Mouse (Mus musculus) intestine, postnatal 0 days (tissue): ENCODE results near the gene Atp9a. TPM values are rescaled to one million over a fixed set of nuclear protein-coding genes. Genes with fewer than 3 reads are reported as not detected.
A peak's percentile ranks its signal among the peaks of the same experiment; 100 is the strongest.
"Not testable (repeated sequence)": the region's sequence is repeated elsewhere in the genome, so short reads cannot be mapped to it uniquely, and the experiment has no call there.

Experiments
- ATAC-seq: fragments of 200-750 bp; cut with Nextera tagmentation; 2 replicates; pipeline ENCODE4 v1.8.0; 2017; ENCODE audit warnings: mild to moderate bottlenecking, moderate TSS enrichment, moderate library complexity
- H3K27ac ChIP-seq: fragments of 300-500 bp; sonication (generic); 2 replicates; pipeline ENCODE4 v1.5.1; 2014; ENCODE audit warnings: mild to moderate bottlenecking, low read depth, low read length, moderate library complexity
- H3K27me3 ChIP-seq: fragments of 300-500 bp; sonication (generic); replicated peaks from 2 replicates; pipeline ENCODE4 v1.6.1; 2014; ENCODE audit warnings: low read length, mixed read lengths; ENCODE audit not compliant: control insufficient read depth, insufficient read depth
- H3K36me3 ChIP-seq: fragments of 300-500 bp; sonication (generic); 2 replicates; pipeline ENCODE4 v1.6.1; 2014; ENCODE audit warnings: mild to moderate bottlenecking, moderate library complexity; ENCODE audit not compliant: control insufficient read depth, insufficient read depth
- H3K4me1 ChIP-seq: fragments of 300-500 bp; sonication (generic); replicated peaks from 2 replicates; pipeline ENCODE4 v1.6.1; 2014; ENCODE audit warnings: antibody characterized with exemption, low read length, mixed read lengths; ENCODE audit not compliant: control insufficient read depth, insufficient read depth
- H3K4me2 ChIP-seq: fragments of 300-500 bp; sonication (generic); replicated peaks from 2 replicates; pipeline ENCODE4 v1.6.1; 2014; ENCODE audit warnings: low read depth, mild to moderate bottlenecking, moderate library complexity
- H3K4me3 ChIP-seq: fragments of 300-500 bp; sonication (generic); 2 replicates; pipeline ENCODE4 v1.5.1; 2014; ENCODE audit warnings: low read depth, low read length
- H3K9ac ChIP-seq: fragments of 300-500 bp; sonication (generic); 2 replicates; pipeline ENCODE4 v1.6.1; 2014; ENCODE audit warnings: mild to moderate bottlenecking, low read depth, low read length
- H3K9me3 ChIP-seq: fragments of 300-500 bp; sonication (generic); 2 replicates; pipeline ENCODE4 v1.6.1; 2016; ENCODE audit warnings: mixed run types; ENCODE audit not compliant: control insufficient read depth
- CTCF ChIP-seq: sonication (generic); IDR thresholded peaks from 2 replicates; pipeline ENCODE4 v1.5.1; 2016; ENCODE audit warnings: low read depth, mild to moderate bottlenecking, control low read depth, antibody characterized with exemption, moderate library complexity
- WGBS: fragments of 180-500 bp; shearing (Covaris S2); extraction: QIAGEN DNeasy Blood & Tissue Kit; methylation state at CpG from one replicate; pipeline ENCODE4 v1.1.7; 2014; 5-methylcytosine and 5-hydroxymethylcytosine counted together
- polyA plus RNA-seq: library from polyadenylated mRNA; unstranded; fragments of >200 nt; fragmentation: Nextera tagmentation; extraction: Ambion mirVana; gene quantifications from 2 replicates; pipeline ENCODE4 v1.2.1, GENCODE M21; 2015

Gene Atp9a
- polyA plus RNA-seq, 1 experiment from 2014 or later: 36.7 TPM

GRCm38 (mm10) chr2:168765065-168765681 lies 23.0 kb upstream of the Atp9a start:
- no peaks in the 10 kb centered on the region for H3K9me3 ChIP-seq
- H3K4me3 ChIP-seq: peak overlapping the region; percentile 47
- peak overlapping the region; percentile 75 for H3K4me2 ChIP-seq
- H3K27me3 ChIP-seq: peaks cover 59% of the 10 kb centered on the region
- H3K36me3 ChIP-seq: no peaks in the 10 kb centered on the region; the same call in 1 of the 2 replicates
- TF ChIP-seq CTCF: peak; percentile 80
- 2% methylated on average over 32 of the region's 32 CpGs for WGBS
- H3K4me1 ChIP-seq: peaks cover 7% of the 10 kb centered on the region
- peak; percentile 36; the same call in 1 of the 2 replicates for ATAC-seq
- H3K9ac ChIP-seq: 0 out of 2 replicates have a peak overlapping the region, but pooled peaks have one; percentile 34
- no peak overlapping the region for H3K27ac ChIP-seq

GRCm38 (mm10) chr2:168764460-168764867 lies 22.3 kb upstream of the Atp9a start:
- no peaks in the 10 kb centered on the region for H3K9me3 ChIP-seq
- H3K36me3 ChIP-seq: no peaks in the 10 kb centered on the region; the same call in 1 of the 2 replicates
- no peak overlapping the region for H3K4me2 ChIP-seq
- 47% methylated on average over 9 of the region's 9 CpGs for WGBS
- no peak overlapping the region for H3K27ac ChIP-seq
- no peak for TF ChIP-seq CTCF
- no peak overlapping the region for H3K9ac ChIP-seq
- H3K27me3 ChIP-seq: peaks cover 59% of the 10 kb centered on the region
- no peak overlapping the region for H3K4me3 ChIP-seq
- no peak for ATAC-seq
- peaks cover 7% of the 10 kb centered on the region for H3K4me1 ChIP-seq

DNA sequence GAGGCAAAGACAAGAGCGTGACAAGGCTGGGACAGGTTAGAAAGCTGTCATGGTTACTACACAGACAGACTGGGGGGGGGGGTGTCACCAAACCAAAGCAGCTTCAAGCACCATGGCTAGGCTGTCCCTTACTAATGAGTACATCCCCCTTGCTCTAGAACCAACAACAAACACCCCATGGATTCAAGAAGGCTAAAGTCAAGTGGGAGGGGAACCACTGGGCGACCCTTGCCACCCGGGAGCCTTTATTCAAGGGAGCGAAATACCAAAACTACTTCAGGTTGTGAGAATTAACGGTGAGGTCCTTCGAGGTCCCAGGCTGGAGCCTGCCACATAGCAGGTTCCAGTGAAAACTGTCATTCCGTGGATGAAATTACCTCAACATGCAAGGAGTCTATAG lies 21.6 kb upstream of the Atp9a start:
- Histone ChIP-seq H3K27me3 (peaks cover 55% of the 10 kb centered on the region), H3K27ac (no peak overlapping the region), H3K9me3 (no peaks in the 10 kb centered on the region), H3K4me2 (no peak overlapping the region), H3K4me1 (peaks cover 7% of the 10 kb centered on the region), H3K4me3 (no peak overlapping the region), H3K36me3 (no peaks in the 10 kb centered on the region), H3K9ac (no peak overlapping the region)
- TF ChIP-seq CTCF: no peak
- no peak for ATAC-seq
- 57% methylated on average over 7 of the region's 7 CpGs for WGBS

DNA sequence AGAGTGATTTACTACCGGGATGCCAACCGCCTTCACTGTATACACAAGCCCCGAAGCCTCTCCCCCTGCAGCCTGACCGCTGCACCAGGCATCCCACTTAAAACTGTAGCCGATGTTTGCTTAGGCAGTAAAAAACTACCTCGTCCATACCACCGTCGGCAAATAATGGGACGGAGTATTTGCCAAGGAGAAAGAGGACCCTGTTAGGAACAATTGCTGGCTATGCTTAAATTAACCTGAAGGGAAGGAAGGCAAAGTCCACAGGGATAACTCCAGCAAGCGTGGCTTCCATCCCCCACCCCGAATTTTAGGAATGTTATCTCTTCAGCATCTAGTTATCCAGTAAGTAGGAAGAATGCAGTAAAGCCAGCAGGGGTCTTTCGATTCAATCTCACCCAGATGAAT lies 20.2 kb upstream of the Atp9a start:
- no peak overlapping the region for H3K4me3 ChIP-seq
- H3K27me3 ChIP-seq: peaks cover 44% of the 10 kb centered on the region
- H3K27ac ChIP-seq: no peak overlapping the region
- ATAC-seq: no peak
- TF ChIP-seq CTCF: no peak
- H3K4me1 ChIP-seq: peaks cover 7% of the 10 kb centered on the region
- no peaks in the 10 kb centered on the region for H3K9me3 ChIP-seq
- H3K9ac ChIP-seq: no peak overlapping the region
- no peak overlapping the region for H3K4me2 ChIP-seq
- no peaks in the 10 kb centered on the region for H3K36me3 ChIP-seq
- WGBS: 7% methylated on average over 12 of the region's 12 CpGs

DNA sequence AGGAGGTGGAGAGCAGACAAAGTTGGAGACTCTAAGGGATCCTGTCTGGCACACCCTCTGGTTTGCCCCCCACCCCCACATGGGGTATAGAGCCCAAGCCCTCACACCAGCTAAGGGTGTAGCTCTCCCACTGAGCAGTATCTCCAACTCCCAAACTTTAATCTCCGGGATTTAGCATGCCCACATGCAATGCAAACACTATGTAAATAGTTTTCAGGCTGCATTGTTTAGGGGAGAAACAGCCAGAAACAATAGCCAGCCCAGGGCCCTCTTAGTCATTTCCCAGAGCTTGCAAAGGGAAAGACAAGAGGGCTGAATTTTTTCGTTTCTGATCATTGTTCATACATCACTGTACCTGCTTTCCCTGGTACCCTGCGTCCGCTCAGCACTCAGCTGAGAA lies 19.7 kb upstream of the Atp9a start:
- Histone ChIP-seq H3K4me3 (no peak overlapping the region), H3K9ac (no peak overlapping the region), H3K4me2 (no peak overlapping the region), H3K36me3 (no peaks in the 10 kb centered on the region), H3K27ac (no peak overlapping the region), H3K4me1 (peaks cover 7% of the 10 kb centered on the region), H3K27me3 (peaks cover 39% of the 10 kb centered on the region), H3K9me3 (no peaks in the 10 kb centered on the region)
- WGBS: 29% methylated on average over 4 of the region's 4 CpGs
- no peak for TF ChIP-seq CTCF
- ATAC-seq: no peak

GRCm38 (mm10) chr2:168761141-168761540 lies 18.9 kb upstream of the Atp9a start:
- H3K4me1 ChIP-seq: peaks cover 1% of the 10 kb centered on the region
- peaks cover 31% of the 10 kb centered on the region for H3K27me3 ChIP-seq
- no peak overlapping the region for H3K27ac ChIP-seq
- WGBS: 75% methylated on average over 9 of the region's 9 CpGs
- no peaks in the 10 kb centered on the region for H3K36me3 ChIP-seq
- no peaks in the 10 kb centered on the region for H3K9me3 ChIP-seq
- no peak for TF ChIP-seq CTCF
- H3K4me2 ChIP-seq: no peak overlapping the region
- no peak overlapping the region for H3K4me3 ChIP-seq
- H3K9ac ChIP-seq: no peak overlapping the region
- no peak for ATAC-seq

DNA sequence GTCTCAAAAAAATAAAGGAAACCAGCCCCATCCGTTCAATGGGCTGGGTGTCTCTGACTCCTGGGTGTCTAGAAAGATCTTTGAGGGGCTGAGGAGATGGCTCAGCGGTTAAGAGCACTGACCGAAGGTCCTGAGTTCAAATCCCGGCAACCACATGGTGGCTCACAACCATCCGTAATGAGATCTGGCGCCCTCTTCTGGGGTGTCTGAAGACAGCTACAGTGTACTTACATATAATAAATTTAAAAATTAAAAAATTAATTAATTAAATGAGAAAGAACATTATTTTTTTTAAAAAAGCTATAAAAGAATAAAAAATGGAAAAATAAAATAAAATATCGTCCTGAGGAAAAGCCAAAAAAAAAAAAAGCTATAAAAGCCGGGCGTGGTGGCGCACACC lies 2.2 kb upstream of the Atp9a start:
- not testable (repeated sequence) for H3K9ac ChIP-seq, H3K4me3 ChIP-seq, H3K27me3 ChIP-seq, H3K36me3 ChIP-seq, H3K4me1 ChIP-seq, H3K4me2 ChIP-seq, H3K9me3 ChIP-seq, ATAC-seq, H3K27ac ChIP-seq
- WGBS: 89% methylated on average over 10 of the region's 10 CpGs
